Mouse (Mus musculus): Measurements from ENCODE around the gene Iqcc.

DNA sequence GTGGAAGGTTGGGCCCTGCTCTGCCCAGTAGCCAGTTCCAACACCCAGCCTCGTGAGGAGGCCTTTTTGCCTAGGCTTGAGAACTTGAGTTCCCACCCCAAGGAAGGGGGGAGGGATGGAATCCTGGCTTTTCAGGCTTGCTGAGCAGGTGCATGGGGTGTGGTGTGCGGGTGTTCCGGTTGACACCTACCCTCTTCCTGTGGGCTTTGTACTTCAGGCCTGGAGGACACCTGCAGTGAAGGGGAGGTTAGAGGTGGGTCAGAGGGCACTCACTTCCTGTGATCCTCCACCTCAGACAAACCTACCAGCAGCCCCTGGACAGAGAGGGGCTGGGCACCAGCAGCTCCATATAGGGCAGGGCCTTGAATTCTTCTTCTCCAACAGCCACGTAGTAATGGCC is 8.9 kb downstream of the Iqcc start:
- no peak for TF ChIP-seq POLR2A (IDR thresholded peaks at IDR 0.05; ENCODE audit: insufficient read length, low read depth)
- no peak for TF ChIP-seq TCF3 (IDR thresholded peaks at IDR 0.05; ENCODE audit: insufficient read length, low read depth)
- no peak for TF ChIP-seq REST (IDR thresholded peaks at IDR 0.05; ENCODE audit: insufficient read depth, insufficient read length)
- no peak for TF ChIP-seq TCF12 (IDR thresholded peaks at IDR 0.05; ENCODE audit: insufficient read depth, poor library complexity, severe bottlenecking)
- no peak for TF ChIP-seq MYOG (IDR thresholded peaks at IDR 0.05; ENCODE audit: control insufficient read depth in 1 of 3, insufficient read depth in 1 of 3, insufficient read length in 2 of 3, low read depth in 2 of 3)
- TF ChIP-seq USF1 (IDR thresholded peaks at IDR 0.05; ENCODE audit: low read depth) = no peak
- TF ChIP-seq MAX (IDR thresholded peaks at IDR 0.05; ENCODE audit: low read depth) = no peak
- no peak for TF ChIP-seq E2F4 (IDR thresholded peaks at IDR 0.05; ENCODE audit: insufficient read depth)
- no peak for TF ChIP-seq POLR2AphosphoS2 (IDR thresholded peaks at IDR 0.05; ENCODE audit: insufficient read length, low read depth)
- no peak for TF ChIP-seq CEBPB (IDR thresholded peaks at IDR 0.05; ENCODE audit: insufficient read depth, poor library complexity, severe bottlenecking)
- TF ChIP-seq SRF (IDR thresholded peaks at IDR 0.05; ENCODE audit: control insufficient read depth, insufficient read length, low read depth) = no peak
